Mouse (Mus musculus) retina, postnatal 7 days (tissue): ENCODE measurements at regions not wholly inside any gene's neighbourhood (a gene's known extent, or its start where the extent isn't known, plus 50 kb on each side); places are given as distances from the start of the nearest gene placed in this dataset.

Experiments
- DNase-seq: peaks from one replicate; pipeline ENCODE4 v3.0.0-alpha.2; 2012; ENCODE audit warnings: low read depth, low spot score

- no peak for DNase-seq
Measured at GRCm38 (mm10) chr11:37650095-37650494, 414.3 kb upstream of the Tenm2 start.

DNA sequence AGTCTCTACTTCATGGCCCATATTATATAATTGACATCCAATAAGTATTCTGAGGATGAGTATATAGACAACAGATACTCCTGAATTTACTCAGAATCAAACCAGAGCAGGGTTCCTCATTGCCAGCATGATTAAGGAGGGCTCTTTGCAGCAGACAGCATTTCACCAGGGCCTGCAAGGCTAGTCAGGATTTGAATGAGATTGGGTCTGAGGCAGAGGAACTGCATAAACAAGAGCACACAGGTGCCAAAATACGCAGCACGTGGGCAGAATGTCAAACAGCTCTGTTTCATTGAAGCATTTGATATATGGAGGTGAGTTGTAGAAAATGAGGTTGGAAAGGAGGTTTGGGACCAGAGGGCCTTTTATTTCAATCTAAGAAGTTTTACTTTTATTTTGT is 387.5 kb upstream of the Tenm2 start:
- DNase-seq, result no peak

- no peak for DNase-seq
Measured at GRCm38 (mm10) chr11:37600533-37600932, 364.8 kb upstream of the Tenm2 start.

DNA sequence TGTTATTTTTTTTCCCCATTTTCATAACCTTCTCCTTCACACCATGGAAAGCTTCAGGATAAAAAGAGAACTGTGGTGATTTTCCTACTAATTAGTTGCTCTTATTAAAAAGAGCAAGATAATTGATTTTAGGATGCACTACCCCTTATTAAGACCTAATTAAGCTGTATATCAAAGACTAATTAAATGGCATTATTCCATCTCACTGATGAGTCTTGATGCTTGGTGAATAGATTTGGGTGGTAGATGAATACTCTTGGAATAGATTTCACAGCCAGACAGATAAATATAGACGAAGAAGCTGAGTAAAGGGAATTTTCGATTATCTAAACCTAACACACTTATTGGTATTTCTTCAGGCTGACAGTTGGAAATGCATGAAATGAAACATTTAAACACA is 346.5 kb upstream of the Tenm2 start:
- DNase-seq, result no peak

DNA sequence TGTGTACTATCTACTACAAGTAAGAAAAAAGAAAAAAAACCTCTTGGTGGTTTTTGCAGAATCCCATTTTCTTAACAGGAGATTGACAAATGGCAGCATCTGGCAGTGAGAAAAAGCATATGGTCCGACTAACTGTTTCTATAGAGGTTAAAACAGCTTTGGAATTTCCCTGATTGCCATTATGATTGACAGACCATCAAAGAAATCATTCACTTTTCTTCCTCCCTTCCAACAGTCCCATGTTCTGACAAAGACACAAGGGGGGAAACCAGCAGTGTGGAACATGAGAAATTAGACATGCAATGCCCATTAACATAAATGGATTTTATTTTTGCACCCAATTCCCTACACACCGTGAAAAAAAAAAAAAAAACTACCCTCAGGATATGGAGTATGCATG is 297.9 kb upstream of the Tenm2 start:
- no peak for DNase-seq

- no peak for DNase-seq
Measured at GRCm38 (mm10) chr11:37532476-37532875, 296.7 kb upstream of the Tenm2 start.

DNA sequence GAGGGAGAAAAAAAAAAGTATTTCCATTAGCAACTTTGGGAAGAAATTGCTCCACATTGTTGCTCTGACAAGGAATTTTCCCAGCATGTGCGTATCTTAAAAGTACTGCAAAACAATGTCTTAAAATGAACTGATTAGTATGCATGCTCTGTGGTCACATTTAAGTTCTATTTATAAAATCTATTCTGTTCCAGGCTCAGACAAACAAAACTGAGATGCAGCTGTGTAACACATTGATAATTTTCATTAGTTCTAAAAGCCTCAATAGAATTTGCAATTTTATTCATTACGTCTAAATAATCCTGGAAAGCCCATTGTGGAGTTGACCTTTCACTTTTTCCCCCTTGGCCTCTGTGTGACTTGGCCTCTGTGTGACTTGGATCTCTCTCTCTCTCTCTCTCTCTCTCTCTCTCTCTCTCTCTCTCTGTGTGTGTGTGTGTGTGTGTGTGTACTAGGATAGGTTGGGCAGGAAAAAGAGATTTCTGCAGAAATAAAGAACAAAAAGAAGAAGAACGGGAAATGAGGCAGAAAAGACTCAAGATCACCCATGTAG is 262.8 kb upstream of the Tenm2 start:
- no peak for DNase-seq

GRCm38 (mm10) chr11:37497874-37498273 is 262.1 kb upstream of the Tenm2 start:
- no peak for DNase-seq

DNA sequence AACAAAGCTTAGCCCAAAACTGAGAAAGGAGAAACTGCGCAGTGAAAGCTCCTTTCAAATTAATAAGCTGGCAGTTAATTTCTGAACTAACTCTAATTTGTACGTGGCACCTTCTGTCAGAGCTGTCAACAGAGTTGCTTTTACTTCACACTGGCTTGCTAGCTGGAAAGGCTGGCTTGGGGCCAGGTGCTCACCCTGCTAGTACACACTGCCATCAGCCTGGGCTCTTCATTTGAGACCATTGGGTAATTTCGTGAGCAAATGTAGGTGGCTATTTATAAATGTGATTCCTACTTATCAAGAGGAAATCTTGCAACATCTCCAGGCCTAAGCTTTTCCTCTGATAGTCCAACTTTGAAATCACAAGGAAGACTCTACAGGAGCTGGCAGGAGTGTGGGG is 244.5 kb upstream of the Tenm2 start:
- no peak for DNase-seq

DNA sequence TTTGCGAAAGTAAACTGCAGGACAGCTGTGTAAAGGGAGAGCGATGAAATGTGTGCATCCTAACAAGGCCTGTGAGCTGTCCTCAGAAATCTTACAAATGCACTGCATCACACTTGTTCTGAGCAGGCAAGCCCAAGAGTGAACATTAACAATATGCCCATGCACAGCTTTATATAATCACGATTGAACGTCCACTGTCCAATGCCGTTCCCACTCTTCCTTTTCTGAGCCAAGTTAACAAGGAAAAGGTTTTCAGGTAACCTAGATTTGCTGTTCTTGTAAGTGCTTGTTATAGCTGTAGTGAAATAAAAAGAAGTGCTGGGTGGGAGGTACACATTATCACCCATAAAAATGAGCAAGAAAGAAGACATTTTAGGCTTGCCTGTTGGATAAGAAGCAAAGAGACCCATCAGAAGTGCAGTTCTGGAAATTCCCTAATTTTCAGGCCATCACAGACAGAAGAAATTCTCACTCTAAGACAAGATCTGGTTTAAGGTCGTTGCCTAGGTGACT is 243.3 kb upstream of the Tenm2 start:
- DNase-seq, result no peak

- no peak for DNase-seq
Measured at GRCm38 (mm10) chr11:37474068-37474467, 238.3 kb upstream of the Tenm2 start.

DNA sequence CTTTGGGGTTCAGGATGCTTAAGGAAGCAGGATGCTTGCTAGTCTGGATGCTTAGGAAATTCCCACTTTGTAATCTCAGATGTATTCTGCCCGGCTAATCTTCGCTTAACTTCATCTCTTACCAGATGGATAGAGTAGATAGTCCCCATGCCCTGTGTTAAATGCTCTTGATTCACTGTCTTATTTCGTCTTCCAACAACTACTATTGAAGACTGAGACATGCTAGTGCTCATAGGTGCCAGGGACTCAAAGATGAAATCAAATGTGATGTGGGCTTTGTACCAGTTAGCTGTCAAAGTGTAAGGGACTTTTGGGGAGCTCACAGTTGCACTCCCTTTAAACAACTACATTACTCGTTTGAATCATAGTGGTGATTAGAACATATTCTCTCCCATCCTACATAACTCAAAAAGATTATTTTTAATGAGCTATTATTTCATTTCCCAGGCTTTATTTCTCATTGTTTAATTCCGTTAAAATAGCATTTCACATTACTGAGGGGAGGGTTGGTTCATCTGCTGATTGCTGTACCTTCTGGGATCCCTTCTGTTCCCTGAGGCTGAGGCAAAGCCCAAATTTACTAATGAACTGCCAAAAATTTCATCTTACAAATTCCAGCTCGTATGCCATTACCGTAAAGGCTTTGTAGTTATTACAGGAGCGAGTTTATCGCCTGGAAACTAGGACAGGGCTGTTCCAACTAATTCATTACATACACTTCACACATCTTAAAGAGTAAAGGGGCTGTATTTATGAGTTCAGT is 228.1 kb upstream of the Tenm2 start:
- no peak for DNase-seq

GRCm38 (mm10) chr11:37462375-37462774 is 226.6 kb upstream of the Tenm2 start:
- no peak for DNase-seq

GRCm38 (mm10) chr11:37447361-37447760 is 211.6 kb upstream of the Tenm2 start:
- no peak for DNase-seq

- no peak for DNase-seq
Measured at GRCm38 (mm10) chr11:37446626-37447025, 210.9 kb upstream of the Tenm2 start.

- DNase-seq, result no peak
Measured at GRCm38 (mm10) chr11:37442781-37443180, 207.0 kb upstream of the Tenm2 start.

DNA sequence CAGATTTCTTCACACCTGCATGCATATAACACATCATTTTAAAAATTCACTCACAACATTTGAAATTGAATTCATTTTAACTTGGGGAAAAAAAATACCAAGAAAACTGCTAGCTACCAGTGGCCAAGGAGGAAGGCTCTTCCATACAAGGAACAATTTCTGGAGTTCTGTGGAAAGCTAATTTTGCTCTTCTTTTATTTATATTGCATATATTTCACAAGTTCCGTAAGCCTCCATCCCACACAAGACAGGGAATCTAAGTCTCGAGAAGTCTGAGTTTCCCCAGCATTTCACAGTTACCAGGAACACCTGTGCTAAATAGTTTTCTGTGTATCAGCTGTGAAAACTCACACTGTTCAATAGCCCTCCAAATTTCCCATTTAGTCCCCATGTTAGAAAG is 198.8 kb upstream of the Tenm2 start:
- DNase-seq, result no peak

DNA sequence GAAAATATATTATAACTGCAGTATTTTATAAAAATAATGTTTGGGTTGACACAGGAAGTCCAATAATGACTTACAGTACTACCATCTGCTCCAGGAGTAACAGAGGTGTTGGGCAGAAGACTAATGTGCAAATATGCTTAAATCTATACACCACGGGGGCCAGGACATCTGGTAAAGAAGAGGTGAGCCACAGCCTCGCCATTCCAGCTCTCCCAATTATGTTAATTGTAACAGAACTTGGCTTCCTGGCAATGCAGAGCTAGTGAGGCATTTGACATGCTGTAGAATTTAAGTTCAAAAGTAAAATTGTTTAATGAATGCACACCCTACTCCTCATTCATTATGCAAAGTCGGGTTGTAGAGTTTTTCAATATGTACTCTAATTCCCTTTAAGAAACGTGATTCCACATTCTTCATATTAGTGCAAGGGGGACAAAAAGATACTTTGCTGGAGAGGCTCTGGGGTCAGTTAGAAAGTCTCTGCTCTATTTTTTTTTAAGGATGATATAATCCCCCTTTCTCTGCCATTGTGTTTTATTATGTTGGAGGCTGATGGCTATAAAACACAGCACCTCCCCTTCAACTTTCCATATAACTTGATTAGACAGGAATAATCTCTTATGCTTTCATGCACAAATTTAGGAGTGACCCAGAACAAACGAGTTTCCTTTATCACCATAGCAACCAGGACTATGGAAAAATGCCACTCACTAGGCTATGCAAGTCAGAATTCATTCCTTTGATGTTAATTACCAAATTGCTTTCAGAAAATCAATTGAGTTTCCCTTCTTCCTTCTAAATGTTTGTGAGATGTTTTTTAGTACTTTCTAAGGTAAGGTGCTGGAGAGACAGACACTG is 188.8 kb upstream of the Tenm2 start:
- DNase-seq, result no peak

- no peak for DNase-seq
Measured at GRCm38 (mm10) chr11:37412868-37413267, 177.1 kb upstream of the Tenm2 start.

DNA sequence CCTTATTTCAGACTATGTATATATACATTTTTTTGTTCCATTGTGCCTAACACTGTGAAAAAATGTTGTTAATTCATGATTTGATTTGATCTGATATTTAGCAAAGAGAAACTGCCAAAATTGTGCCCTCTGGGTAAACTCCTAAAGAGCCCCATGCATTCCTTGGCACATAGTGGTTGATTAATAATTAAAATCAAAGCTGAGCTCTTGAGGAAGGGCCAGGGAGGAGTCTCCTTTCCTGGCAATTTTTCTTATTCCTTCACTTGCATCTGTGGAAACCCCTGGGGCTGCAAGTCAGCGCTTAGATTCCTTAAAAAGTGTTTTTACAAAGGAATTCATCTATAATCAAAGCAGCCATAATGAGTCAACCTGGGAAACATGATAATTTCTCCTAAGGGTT is 132.2 kb upstream of the Tenm2 start:
- DNase-seq, result no peak

- DNase-seq, result no peak
Measured at GRCm38 (mm10) chr11:37364430-37364829, 128.7 kb upstream of the Tenm2 start.

DNA sequence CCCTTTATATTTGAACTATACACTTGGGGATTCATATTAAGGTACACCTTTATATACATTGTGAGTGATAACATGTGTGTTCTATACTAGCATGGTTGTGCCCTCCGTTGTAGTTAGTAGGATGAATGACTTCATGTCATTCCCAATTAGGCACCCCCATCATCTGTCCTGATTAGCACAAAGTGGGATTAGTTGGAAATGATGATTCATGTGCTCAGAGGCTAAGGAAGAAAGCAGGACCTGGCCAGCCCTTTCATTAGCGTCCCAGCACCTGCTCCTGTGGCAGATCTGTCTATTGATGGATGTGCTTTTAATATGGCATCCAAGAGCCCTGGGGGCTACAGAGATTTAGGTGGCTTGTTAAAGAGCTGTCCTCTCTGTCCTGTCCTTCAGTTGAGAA is 119.3 kb upstream of the Tenm2 start:
- DNase-seq, result peak; percentile 17

- no peak for DNase-seq
Measured at GRCm38 (mm10) chr11:37309691-37310090, 73.9 kb upstream of the Tenm2 start.
